Mouse (Mus musculus): Measurements from ENCODE around the gene C9orf72. TPM values are rescaled to one million over a fixed set of nuclear protein-coding genes. Genes with fewer than 3 reads are reported as not detected.

Gene C9orf72
- polyA plus RNA-seq (2012; rRNA removed; ENCODE audit: low replicate concordance): 0.92 and 1.0 TPM in 2 replicates

GRCm38 (mm10) chr4:35225734-35226495 lies at the start of gene C9orf72:
C9orf72 (minus strand) TSS chr4:35226175.

GRCm38 (mm10) chr4:35156751-35157611 lies 69.0 kb downstream of the C9orf72 start, which contains the start of gene Mob3b:
Mob3b (minus strand) TSS chr4:35157484.

GRCm38 (mm10) chr4:35151756-35152155 lies 74.2 kb downstream of the C9orf72 start, which contains the start of gene Ifnk:
Ifnk (plus strand) TSS chr4:35152056.

Other genes with a start within 250 kb of the C9orf72 start
- not detected in 2 replicates for gene Ifnk, start 74.1 kb downstream of the C9orf72 start, polyA plus RNA-seq (2012; rRNA removed; ENCODE audit: low replicate concordance)
- 4.3 and 8.3 TPM in 2 replicates for gene Mob3b, start 68.7 kb downstream of the C9orf72 start, polyA plus RNA-seq (2012; rRNA removed; ENCODE audit: low replicate concordance)

All from duodenum, adult 2 months (tissue).